Mouse (Mus musculus): ENCODE measurements around the gene Rgs7.
A peak's percentile ranks its signal among the peaks of the same experiment; 100 is the strongest.

The Rgs7 gene

GRCm38 (mm10) chr1:175491861-175492682 lies at the start of gene Rgs7:
TSS of gene Rgs7 (minus strand) at chr1:175492500.
- peak; percentile 88 for DNase-seq

DNA sequence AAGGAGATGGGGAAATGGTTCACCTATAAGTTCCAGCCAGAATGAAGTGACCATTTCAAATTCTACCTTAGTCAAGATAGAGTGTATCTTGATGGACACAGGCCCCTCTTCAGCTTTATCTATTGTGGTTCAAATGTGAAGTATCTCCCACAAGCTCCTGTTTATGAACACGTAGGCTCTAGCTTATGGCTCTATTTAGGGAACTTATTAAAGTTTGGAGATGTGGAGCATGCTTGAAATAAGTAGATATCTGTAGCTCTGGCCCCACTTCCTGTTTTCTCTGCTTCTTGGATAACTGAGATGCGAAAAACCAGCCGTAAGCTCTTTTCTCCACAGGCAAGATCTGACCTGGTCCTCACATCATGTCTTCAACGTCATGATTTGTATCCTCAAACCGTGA lies 48.4 kb upstream of the Rgs7 start:
- DNase-seq: no peak

- no peak for DNase-seq
Measured at GRCm38 (mm10) chr1:175537321-175537720, 45.0 kb upstream of the Rgs7 start.

GRCm38 (mm10) chr1:175529858-175530257 lies 37.6 kb upstream of the Rgs7 start:
- DNase-seq: no peak

GRCm38 (mm10) chr1:175524626-175525294 lies 32.5 kb upstream of the Rgs7 start:
- no peak for DNase-seq

DNA sequence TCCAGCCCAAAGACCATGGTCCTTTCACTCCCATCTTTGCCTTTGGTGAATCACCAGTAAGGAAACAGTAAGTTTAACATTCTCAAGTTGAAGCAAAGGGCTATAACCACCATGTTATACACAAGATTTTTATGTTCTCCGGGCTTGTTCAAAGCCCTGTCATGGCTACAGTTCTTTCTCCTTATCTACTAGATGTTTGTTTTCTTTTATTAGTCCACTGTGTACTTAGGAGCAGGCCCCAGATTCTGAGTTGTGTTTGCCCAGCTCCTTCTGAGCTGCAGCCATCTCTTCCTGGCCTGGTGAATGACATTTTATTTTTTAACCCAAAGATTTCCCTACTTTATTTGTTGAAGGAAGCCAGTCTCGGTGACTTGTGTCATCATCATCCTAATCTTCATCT lies 31.3 kb upstream of the Rgs7 start:
- no peak for DNase-seq

GRCm38 (mm10) chr1:175514543-175514942 lies 22.2 kb upstream of the Rgs7 start:
- DNase-seq: no peak

GRCm38 (mm10) chr1:175512173-175512572 lies 19.9 kb upstream of the Rgs7 start:
- no peak for DNase-seq

GRCm38 (mm10) chr1:175509989-175510388 lies 17.7 kb upstream of the Rgs7 start:
- DNase-seq: no peak

GRCm38 (mm10) chr1:175492683-175493043 lies 363 bp upstream of the Rgs7 start:
- no peak for DNase-seq

DNA sequence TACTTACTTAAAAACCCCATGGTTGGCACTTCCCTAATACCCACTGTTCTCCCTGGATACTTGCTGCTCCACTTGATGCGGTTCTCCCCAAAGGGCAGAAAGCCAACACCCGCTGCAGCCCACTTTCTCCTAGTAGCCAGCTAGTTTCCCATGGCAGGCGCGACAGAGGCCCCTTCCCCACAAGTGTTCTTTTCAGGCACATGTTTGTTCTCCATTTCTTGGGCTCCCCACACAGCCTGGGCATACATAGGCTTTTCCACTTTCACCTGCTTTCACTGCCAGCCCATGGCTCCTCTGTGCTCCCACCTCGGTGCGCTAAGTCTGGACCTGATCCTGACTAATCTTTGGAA lies 814 bp downstream of the Rgs7 start:
- peak; percentile 16 for DNase-seq

DNA sequence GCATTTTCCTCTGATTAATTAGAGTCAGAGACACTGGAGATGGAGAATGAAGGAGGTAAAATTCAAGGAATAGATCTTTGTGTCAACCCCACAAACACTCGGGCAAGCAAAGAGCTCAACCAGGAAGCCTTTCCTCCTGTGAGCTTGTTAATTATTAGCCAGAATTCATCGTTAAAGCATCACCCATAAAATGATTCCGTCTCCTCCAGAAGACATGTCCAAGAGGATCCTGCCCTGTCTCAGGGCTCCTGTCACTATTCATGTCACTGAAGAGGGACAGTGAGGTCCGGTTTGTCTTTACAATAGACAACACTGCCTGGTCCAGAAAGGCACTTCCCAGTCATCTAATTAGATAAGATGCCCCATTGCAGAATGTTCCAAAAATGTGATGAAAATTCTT lies 7.2 kb downstream of the Rgs7 start:
- no peak for DNase-seq

DNA sequence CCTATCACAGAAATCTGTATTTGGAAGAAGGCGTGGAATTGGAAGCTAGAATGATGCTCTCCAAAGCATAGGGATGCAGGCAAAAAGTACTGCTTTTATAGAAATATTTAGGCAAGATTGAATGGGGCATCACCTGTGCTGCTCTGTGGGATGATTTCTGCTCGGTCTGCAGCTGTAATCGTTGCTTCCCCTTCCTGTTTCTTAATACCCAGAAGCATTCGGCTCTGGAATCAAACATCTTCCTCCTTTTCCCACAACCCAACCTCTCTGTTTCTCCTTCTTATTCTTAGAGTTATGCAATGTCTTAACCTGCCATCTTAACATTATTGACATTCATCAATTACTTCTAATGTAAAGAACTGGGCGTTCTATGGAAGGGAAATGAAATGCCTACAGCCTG lies 19.2 kb downstream of the Rgs7 start:
- DNase-seq: no peak

- no peak for DNase-seq
Measured at GRCm38 (mm10) chr1:175469087-175469788, 23.1 kb downstream of the Rgs7 start.

- no peak for DNase-seq
Measured at GRCm38 (mm10) chr1:175464566-175464965, 27.7 kb downstream of the Rgs7 start.

- no peak for DNase-seq
Measured at GRCm38 (mm10) chr1:175462351-175462750, 29.9 kb downstream of the Rgs7 start.

DNA sequence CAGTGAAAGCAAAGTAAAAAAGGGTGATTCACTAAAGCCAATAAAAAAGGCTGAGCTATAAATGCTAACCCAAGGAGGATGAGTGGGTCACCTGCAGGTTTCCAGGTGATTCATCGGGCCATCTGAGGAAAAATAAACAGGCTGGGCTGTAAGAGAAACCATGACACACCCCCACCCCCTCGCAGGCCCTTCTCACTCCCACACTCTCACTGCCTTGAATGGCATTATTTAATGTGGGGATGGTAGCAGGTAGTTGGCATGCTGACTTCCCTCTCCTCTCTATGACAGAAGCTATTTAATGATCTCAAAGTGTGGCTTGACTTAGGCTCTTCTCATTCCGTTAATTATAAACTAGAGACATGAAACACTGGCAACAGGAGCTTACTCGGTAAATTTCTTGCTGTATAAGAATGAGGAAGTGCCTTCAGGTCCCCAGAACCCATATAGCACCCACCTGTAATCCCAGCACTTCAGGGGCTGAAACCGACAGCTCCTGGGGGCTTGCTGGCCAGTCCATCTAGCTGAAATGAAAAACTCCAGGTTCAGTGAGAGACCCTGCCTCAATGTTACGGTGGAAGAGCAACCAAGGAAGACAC lies 38.2 kb downstream of the Rgs7 start:
- DNase-seq: no peak

- DNase-seq: no peak
Measured at GRCm38 (mm10) chr1:175448017-175448416, 44.3 kb downstream of the Rgs7 start.

GRCm38 (mm10) chr1:175442939-175443338 lies 49.4 kb downstream of the Rgs7 start:
- no peak for DNase-seq

DNA sequence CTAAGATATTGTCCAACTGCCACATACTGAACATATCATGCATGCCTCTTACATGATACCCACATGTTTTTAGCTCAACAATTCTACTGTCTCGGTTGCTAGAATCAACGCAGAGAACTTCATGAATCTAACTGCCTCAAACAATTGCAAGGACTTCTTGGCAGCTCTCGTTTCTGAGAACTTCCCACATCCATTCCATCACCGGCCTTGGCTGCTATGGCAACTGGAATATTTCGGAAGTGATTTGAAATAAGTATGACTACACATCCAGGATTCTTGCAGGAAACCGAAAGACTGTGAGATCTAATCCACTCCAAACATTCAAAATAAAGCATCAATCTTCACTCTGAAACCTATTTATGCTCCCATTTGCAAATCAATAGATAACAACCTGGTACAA lies 50.3 kb downstream of the Rgs7 start:
- DNase-seq: no peak

DNA sequence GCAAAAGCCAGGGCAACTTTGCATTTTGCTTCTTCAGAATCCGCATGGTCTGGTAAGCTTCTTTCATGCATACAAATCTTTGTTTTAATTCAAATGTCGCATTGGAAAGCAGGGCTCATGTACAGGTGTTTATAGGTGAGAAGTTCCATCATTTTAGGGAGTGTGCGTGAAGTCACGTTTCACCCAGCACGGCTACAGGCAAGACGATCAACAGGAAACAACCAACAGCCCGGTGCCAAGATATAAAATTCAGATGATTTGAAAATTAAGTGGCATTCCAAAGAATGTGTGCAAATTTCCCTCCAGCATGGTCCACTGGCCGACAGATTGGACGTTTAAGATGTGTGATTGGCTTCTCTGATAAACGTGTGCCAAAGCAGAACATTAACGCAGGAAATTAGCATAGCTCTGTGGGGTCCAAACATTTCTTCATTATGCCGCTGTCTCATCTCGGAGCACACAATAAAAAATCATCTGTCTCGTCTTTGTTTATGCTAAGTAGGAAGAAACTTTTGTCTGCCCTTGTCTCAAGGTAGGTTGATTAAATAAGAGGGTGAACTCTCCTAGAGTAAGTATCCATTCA lies 58.6 kb downstream of the Rgs7 start:
- DNase-seq: no peak

- no peak for DNase-seq
Measured at GRCm38 (mm10) chr1:175433128-175433527, 59.2 kb downstream of the Rgs7 start.

- no peak for DNase-seq
Measured at GRCm38 (mm10) chr1:175431356-175432053, 60.8 kb downstream of the Rgs7 start.
